Mouse (Mus musculus): ENCODE results near the gene 1700020L24Rik. TPM values are rescaled to one million over a fixed set of nuclear protein-coding genes. Genes with fewer than 3 reads are reported as not detected.
A peak's percentile ranks its signal among the peaks of the same experiment; 100 is the strongest.

1700020L24Rik gene
- total RNA-seq, 2 experiments from 2014 or later = 0.30 to 1.4 TPM

- DNase-seq = peak; percentile 83
Measured at GRCm38 (mm10) chr11:83441235-83441634, 3.8 kb downstream of the 1700020L24Rik start.

DNA sequence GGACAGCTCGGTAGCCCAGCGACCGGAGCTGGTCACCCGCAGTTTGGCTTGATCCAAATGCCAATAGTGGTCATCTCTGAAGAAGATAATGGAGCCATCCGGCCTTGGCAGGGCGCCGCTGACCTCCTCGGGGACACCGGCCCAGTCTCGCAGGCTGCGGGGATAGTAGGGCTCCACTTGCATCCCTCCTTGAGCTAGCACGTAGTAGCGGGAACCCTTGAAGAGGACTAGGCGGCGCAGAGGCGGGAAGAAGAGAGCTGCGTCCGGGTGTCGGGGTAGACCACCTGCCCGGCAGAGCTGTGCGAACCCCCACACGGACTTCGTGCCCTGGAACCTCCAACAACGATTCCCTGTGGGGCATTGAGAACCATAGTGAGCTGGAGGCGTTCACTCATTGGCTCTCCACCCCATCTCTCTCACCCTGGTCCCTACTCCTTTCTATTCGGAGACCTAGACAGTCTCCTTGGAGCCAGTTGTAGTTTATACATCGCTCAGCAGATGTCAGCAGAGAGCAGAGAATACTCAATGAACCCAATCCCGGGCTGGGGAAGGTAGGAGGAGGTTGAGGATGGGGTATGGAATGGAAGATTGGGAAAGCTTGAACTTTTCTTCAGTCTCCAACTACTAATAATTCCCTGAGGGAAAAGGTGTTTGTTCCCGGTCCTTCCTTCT is 5.3 kb downstream of the 1700020L24Rik start:
- peak; percentile 86 for DNase-seq

DNA sequence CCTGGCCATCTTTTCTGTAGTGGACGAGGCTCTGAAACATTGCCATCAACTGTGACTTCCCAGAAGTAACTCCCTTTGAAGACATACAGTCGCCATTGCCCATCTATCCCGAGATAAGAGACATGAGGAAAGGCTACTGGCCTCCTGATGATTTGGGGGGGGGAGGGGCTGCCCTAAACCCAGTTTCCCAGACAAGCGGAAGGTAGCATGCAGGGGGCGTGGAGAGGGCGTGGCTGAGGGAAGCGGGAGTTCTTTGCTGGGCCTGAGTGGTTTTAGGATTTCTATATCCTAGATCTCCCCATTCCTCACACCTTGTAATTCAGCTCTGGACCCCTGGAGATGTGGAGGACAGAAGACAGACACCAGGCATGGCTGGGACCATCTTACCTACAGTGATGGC is 6.3 kb downstream of the 1700020L24Rik start:
- no peak for DNase-seq

GRCm38 (mm10) chr11:83445001-83445400 is 7.5 kb downstream of the 1700020L24Rik start:
- no peak for DNase-seq

DNA sequence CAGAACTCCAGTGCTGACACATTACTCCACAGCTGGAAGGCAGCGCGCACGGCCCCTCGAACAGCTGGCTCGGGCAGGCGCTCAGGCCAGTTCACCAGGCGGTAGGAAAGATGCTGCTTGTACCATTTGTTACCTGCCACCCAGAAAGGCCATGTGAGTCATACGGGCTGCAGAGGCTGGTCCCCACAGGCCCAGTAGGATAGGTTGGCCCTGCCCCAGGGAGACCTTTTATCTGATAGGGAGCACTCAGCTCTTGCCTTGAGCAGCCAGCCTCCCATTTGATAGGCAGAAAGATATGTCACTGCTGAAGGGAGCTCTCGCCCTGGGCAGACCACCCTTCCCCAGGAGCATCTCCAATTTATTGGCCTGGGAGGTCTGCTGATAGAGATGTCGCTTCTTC is 10.1 kb downstream of the 1700020L24Rik start:
- DNase-seq = peak; percentile 42

DNA sequence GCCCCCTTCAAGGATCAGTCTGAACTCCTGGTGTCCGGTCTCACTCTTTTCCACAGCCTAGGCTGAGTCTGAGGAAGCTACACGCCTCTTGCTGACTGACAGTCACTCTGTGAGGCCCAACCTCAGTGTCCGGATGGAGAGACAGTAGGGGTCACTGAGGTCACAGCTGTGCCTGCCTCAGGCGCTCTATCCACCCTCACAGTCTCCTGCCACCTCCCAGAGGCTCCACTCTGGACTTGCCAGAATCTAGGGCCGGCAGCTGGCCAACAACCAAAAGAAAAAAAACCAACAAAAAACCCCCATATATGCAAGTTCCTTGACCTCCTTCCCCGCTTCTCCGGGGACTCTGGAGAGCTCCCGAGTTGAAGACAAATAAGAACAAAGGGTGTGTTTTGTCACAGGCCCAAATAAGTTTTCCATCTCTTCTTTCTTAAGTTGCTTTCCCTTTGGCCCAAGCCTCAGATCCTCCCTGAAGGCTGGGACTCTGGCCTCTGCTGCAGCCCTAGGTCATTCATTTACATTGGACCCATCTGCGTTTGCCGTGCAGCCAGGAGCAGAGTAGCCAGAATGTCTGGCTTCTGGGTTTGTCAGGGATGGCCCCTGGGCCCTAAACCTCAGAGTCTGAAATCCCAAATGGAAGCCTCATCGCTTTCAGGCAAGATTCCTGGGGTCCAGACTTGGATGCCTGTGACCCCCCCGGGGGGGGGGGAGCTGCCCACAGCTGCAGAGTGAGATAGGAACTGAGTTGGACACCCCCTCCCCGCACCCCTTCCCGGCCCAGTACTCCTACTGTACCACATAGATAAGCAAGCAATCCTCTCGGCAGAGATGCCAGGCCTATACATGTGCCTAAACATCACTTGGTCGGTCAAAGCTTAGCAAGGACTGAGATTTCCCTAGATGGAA is 10.8 kb downstream of the 1700020L24Rik start:
- DNase-seq = peak; percentile 62

DNA sequence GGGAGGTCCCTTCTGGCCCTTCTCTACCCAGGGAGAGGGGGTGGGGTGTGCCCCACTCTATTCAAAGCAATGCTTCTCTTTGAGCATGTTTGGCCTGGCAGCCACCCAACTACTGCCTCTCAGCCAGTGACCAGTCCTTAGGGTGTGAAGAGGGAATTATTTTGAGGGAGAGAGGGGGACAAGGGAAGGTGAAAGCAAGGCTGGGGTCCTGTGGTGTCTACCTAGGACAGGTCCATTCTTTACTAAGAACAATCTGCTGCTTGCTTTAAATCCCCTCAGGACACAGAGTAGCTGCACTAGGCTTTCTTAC is 11.4 kb downstream of the 1700020L24Rik start:
- DNase-seq = peak; percentile 66

- peak; percentile 31 for DNase-seq
Measured at GRCm38 (mm10) chr11:83449298-83449697, 11.8 kb downstream of the 1700020L24Rik start.

GRCm38 (mm10) chr11:83450550-83450949 is 13.1 kb downstream of the 1700020L24Rik start:
- DNase-seq = no peak

GRCm38 (mm10) chr11:83451281-83451680 is 13.8 kb downstream of the 1700020L24Rik start:
- DNase-seq = no peak

- peak; percentile 47 for DNase-seq
Measured at GRCm38 (mm10) chr11:83454548-83454947, 17.1 kb downstream of the 1700020L24Rik start.

DNA sequence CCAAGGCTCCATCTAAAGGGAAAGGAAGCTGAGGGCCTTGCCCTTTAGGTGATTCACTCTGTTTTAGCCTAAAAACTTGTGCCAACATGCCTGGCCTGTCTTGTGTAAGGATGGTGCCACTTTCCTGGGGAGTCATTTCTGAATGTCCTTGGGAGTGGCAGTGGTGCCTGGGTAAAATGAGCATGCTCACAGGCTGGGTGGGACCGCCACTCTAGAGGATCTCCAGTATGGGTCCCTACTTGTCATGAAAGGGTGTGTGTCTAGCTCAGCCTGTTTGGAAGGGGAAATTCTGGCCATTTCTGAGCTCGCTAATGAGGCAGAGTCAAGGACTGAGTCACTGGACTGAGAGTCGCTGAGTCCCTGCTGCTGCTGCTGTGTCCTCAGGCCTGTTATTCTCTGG is 18.1 kb downstream of the 1700020L24Rik start:
- peak; percentile 49 for DNase-seq

GRCm38 (mm10) chr11:83457257-83457656 is 19.8 kb downstream of the 1700020L24Rik start:
- no peak for DNase-seq

DNA sequence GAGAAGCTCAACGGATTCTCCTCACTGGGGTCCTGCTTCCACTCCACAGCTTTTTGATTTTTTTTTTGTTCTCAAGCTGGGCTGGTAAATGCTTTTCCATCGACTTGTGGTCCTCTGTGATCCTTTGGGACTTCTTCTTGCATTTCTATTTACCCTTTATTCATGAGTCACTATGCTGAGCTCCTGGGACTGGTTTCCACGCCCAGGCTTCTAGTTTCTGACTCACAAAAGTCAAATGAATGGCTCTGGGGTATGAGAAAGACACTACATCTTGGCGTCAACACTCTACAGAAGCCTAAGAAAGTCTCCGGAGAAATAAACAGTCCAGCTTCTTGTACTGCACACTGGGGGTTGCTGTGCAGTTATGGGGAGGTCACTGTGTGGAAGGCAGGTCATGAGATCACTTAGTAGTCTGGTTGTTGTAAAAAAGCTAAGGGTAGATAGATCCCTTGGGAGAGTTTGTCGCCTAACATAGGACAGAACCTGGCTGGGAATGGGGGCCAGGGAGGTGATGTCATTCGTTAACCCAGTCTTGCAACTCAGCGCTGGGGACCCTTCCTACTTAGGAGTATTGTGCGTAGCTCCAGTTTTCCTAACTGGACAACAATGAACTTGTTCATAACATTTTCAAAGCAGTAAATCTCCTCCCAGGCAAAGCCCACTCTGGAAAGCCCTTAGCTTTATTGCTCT is 20.6 kb downstream of the 1700020L24Rik start:
- peak; percentile 42 for DNase-seq

DNA sequence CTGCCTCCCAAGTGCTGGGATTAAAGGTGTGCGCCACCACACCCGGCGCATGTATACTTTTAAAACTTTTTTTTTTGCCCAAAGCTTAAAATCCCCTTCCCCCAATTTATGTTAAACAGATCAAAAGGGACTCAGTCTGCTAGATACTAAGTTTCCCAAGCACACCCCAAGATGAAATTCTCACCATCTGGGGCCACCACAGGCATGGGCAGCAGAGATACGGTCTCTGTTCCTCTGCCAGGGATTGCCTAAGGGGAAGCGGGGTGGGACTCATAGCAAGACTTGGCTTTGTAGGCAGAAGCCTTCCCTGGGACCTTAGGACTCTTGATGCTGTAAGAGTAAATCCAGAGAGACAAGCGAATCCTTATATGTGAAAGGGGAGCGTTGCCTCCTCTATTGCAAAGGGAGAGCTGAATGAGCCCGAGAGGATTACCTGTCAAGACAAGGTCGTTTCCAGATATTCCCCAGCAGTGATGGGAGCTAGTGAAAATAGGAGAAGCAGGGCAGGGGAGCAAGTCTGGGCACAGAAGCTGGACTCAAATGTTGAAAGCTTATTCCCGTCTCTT is 24.1 kb downstream of the 1700020L24Rik start:
- DNase-seq = no peak

DNA sequence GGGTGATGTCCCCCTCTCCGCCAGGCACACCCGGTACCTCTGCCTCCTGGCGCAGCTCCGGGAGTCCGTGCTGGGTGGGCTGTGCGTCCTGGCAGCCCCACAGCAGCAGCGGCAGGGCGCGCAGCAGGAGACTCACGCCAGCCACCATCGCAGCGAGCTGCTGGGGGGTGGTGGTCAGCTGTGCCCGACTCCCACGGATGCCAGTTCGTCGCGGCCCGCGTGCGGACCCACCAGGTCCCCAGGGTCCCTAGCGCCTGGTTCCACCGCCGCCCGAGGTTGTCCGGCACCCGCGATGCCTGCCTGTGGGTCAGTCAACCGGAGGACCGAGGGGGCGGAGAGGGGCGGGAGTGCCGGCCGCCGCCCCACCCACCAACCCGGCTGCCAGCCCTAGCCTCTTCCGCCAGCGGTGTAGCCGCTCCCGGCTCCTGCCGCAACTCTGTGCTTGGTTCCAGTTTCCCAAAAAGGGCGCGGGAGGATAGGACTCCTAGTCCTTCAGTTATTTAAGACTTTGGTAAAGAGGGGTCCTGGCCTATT is 25.3 kb downstream of the 1700020L24Rik start, which contains the start of gene Mmp28:
Mmp28 (minus strand) TSS at position 361 of the 534 bp plus-strand sequence.
- peak; percentile 85 for DNase-seq

- peak; percentile 77 for DNase-seq
Measured at GRCm38 (mm10) chr11:83465976-83466375, 28.5 kb downstream of the 1700020L24Rik start.

GRCm38 (mm10) chr11:83467120-83467652 is 29.7 kb downstream of the 1700020L24Rik start:
- DNase-seq = peak; percentile 80

GRCm38 (mm10) chr11:83468765-83469164 is 31.3 kb downstream of the 1700020L24Rik start:
- no peak for DNase-seq

DNA sequence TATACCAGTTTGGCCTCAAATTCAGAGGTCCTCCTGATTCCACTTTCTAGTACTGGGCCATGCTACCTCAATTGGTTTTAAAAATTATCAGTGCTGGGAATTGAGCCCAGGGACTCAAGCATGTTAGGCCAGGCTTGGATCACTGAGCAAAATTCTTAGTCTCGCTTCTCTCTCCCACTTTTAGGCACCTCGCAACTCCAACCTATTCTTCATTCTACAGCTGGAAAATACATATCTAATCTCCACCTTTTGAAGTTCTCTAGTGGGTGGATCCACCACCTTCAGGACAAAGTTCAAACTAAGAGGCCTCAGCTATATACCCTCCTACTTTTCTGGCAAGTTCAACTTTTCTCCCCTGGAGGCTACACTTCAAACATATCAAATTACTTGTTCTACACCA is 34.3 kb downstream of the 1700020L24Rik start:
- DNase-seq = no peak

DNA sequence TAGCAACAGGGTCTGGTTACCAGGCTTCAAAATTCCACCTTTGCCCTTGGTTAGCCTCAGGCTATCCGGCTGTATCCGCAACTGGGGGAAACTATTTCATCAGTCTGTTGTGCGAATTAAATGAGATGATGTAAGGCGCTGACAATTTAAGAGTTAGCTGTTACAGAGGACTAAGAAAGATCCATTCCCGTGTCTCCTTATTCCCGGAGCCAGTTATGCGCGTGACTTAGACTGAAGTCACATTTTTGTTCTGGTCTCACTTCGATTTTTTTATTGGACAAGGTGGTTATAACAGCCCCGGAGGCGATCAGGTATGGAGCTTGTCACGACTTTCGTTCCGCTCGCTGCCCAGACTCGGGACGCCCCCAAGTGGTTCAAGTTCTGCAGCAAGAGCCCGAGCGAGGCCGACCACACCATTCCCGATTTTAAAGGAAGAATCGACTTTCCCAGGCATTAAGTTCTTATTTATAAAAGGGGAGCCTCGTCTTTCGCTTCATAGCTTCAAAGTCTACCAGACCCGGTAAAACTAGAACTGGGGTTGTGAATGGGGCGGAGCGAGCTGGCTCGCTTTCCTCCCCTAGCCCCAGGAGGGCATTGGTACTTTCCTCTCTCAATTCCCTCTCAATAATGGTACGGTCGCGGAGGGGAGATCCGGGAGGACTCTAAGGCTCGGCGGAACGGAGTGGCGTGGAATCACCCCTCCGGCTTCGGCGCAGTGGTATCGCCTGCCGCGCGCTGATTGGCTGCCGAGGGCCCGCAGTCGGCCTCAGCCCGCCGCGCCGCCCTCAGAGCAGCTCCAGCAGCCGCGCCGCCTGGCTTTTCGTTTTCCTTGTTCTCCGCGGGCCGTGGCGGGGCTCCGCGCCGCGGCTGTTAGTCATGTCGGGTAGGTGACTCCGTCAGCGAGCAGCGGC is 35.1 kb downstream of the 1700020L24Rik start, which contains the start of gene Taf15:
Taf15 (plus strand) TSS at position 763 of the 911 bp plus-strand sequence.
- peak; percentile 99 for DNase-seq
